Mouse (Mus musculus) layer of hippocampus, adult 2 months (tissue): ENCODE results near the gene Cdkal1. TPM values are rescaled to one million over a fixed set of nuclear protein-coding genes. Genes with fewer than 3 reads are reported as not detected.

Source experiments
- DNase-seq, 2 experiments: peaks; one replicate each; pipeline ENCODE4 v3.0.0; 2022; ENCODE audit warnings: low spot score in 2 of 2
- H3K27ac ChIP-seq: fragments of 200-600 bp; 2 replicates; pipeline ENCODE4 v1.8.1; 2022
- H3K4me3 ChIP-seq: fragments of 200-600 bp; 2 replicates; pipeline ENCODE4 v1.8.1; 2022; ENCODE audit warnings: mild to moderate bottlenecking
- CTCF ChIP-seq: fragments of 200-600 bp; conservative IDR thresholded peaks from 2 replicates; pipeline ENCODE4 v1.8.1; 2022; ENCODE audit warnings: antibody characterized with exemption, mild to moderate bottlenecking, moderate library complexity
- total RNA-seq, 2 experiments: library from RNA; stranded (reverse); gene quantifications; 2 replicates each; pipeline ENCODE4 v1.2.3; 2021

Gene Cdkal1
- total RNA-seq, 2 experiments from 2014 or later: 29.9 to 31.7 TPM

GRCm38 (mm10) chr13:29196798-29197498 is 658.5 kb downstream of the Cdkal1 start:
- no peak overlapping the region for H3K27ac ChIP-seq
- DNase-seq: no peak
- TF ChIP-seq CTCF: no peak
- no peak overlapping the region for H3K4me3 ChIP-seq

GRCm38 (mm10) chr13:29195722-29196121 is 659.8 kb downstream of the Cdkal1 start:
- no peak overlapping the region for H3K4me3 ChIP-seq
- H3K27ac ChIP-seq: no peak overlapping the region
- peak in 1 of 2 experiments; percentile 17 for DNase-seq
- no peak for TF ChIP-seq CTCF

- TF ChIP-seq CTCF: no peak
- H3K27ac ChIP-seq: no peak overlapping the region
- H3K4me3 ChIP-seq: no peak overlapping the region
- DNase-seq: no peak
Measured at GRCm38 (mm10) chr13:29194946-29195345, 660.5 kb downstream of the Cdkal1 start.

GRCm38 (mm10) chr13:29192697-29193096 is 662.8 kb downstream of the Cdkal1 start:
- Histone ChIP-seq H3K27ac (no peak overlapping the region), H3K4me3 (no peak overlapping the region)
- DNase-seq: no peak
- TF ChIP-seq CTCF: no peak

GRCm38 (mm10) chr13:29190548-29190947 is 664.9 kb downstream of the Cdkal1 start:
- no peak overlapping the region for H3K27ac ChIP-seq
- DNase-seq: no peak
- H3K4me3 ChIP-seq: no peak overlapping the region
- TF ChIP-seq CTCF: no peak

- no peak for TF ChIP-seq CTCF
- H3K27ac ChIP-seq: no peak overlapping the region
- no peak for DNase-seq
- H3K4me3 ChIP-seq: no peak overlapping the region
Measured at GRCm38 (mm10) chr13:29186748-29187147, 668.7 kb downstream of the Cdkal1 start.

- Histone ChIP-seq H3K27ac (no peak overlapping the region), H3K4me3 (no peak overlapping the region)
- no peak for DNase-seq
- TF ChIP-seq CTCF: no peak
Measured at GRCm38 (mm10) chr13:29185545-29185944, 669.9 kb downstream of the Cdkal1 start.

GRCm38 (mm10) chr13:29184545-29184944 is 670.9 kb downstream of the Cdkal1 start:
- no peak for TF ChIP-seq CTCF

GRCm38 (mm10) chr13:29179861-29180260 is 675.6 kb downstream of the Cdkal1 start:
- no peak for DNase-seq
- TF ChIP-seq CTCF: no peak
- Histone ChIP-seq H3K4me3 (no peak overlapping the region), H3K27ac (no peak overlapping the region)

More at GRCm38 (mm10) chr13:29184545-29184944, 670.9 kb downstream of the Cdkal1 start:
- no peak overlapping the region for H3K4me3 ChIP-seq
- no peak overlapping the region for H3K27ac ChIP-seq
- DNase-seq: no peak

GRCm38 (mm10) chr13:29179260-29179659 is 676.2 kb downstream of the Cdkal1 start:
- no peak for DNase-seq
- no peak overlapping the region for H3K4me3 ChIP-seq
- H3K27ac ChIP-seq: no peak overlapping the region
- TF ChIP-seq CTCF: no peak

- TF ChIP-seq CTCF: no peak
- Histone ChIP-seq H3K4me3 (no peak overlapping the region), H3K27ac (no peak overlapping the region)
- no peak for DNase-seq
Measured at GRCm38 (mm10) chr13:29177889-29178486, 677.5 kb downstream of the Cdkal1 start.

GRCm38 (mm10) chr13:29169356-29169755 is 686.1 kb downstream of the Cdkal1 start:
- H3K4me3 ChIP-seq: no peak overlapping the region
- no peak for DNase-seq
- TF ChIP-seq CTCF: no peak
- H3K27ac ChIP-seq: no peak overlapping the region

- no peak for TF ChIP-seq CTCF
- no peak overlapping the region for H3K27ac ChIP-seq
- DNase-seq: no peak
- H3K4me3 ChIP-seq: no peak overlapping the region
Measured at GRCm38 (mm10) chr13:29164845-29165524, 690.5 kb downstream of the Cdkal1 start.
